Mouse (Mus musculus): ENCODE measurements around the gene Lingo2.

Lingo2 gene

GRCm38 (mm10) chr4:36540664-36541360, 410.7 kb downstream of the Lingo2 start:
- no peak for DNase-seq (ENCODE audit: low read depth)

GRCm38 (mm10) chr4:36533895-36534294, 417.7 kb downstream of the Lingo2 start:
- DNase-seq (ENCODE audit: low read depth), result no peak

GRCm38 (mm10) chr4:36490255-36490654, 461.3 kb downstream of the Lingo2 start:
- peak; percentile 2 for DNase-seq (ENCODE audit: low read depth)

- DNase-seq (ENCODE audit: low read depth), result no peak
Measured at GRCm38 (mm10) chr4:36435211-36435610, 516.3 kb downstream of the Lingo2 start.

GRCm38 (mm10) chr4:36426192-36426591, 525.4 kb downstream of the Lingo2 start:
- no peak for DNase-seq (ENCODE audit: low read depth)

GRCm38 (mm10) chr4:36407350-36407749, 544.2 kb downstream of the Lingo2 start:
- DNase-seq (ENCODE audit: low read depth), result no peak

GRCm38 (mm10) chr4:36368925-36369324, 582.6 kb downstream of the Lingo2 start:
- no peak for DNase-seq (ENCODE audit: low read depth)

GRCm38 (mm10) chr4:36354401-36354800, 597.1 kb downstream of the Lingo2 start:
- DNase-seq (ENCODE audit: low read depth), result no peak

- no peak for DNase-seq (ENCODE audit: low read depth)
Measured at GRCm38 (mm10) chr4:36331741-36332140, 619.8 kb downstream of the Lingo2 start.

- no peak for DNase-seq (ENCODE audit: low read depth)
Measured at GRCm38 (mm10) chr4:36325603-36326002, 625.9 kb downstream of the Lingo2 start.

- no peak for DNase-seq (ENCODE audit: low read depth)
Measured at GRCm38 (mm10) chr4:36313067-36313466, 638.5 kb downstream of the Lingo2 start.

GRCm38 (mm10) chr4:36311431-36311830, 640.1 kb downstream of the Lingo2 start:
- no peak for DNase-seq (ENCODE audit: low read depth)

- DNase-seq (ENCODE audit: low read depth), result no peak
Measured at GRCm38 (mm10) chr4:36305228-36305627, 646.3 kb downstream of the Lingo2 start.

- no peak for DNase-seq (ENCODE audit: low read depth)
Measured at GRCm38 (mm10) chr4:36289701-36290053, 661.9 kb downstream of the Lingo2 start.

GRCm38 (mm10) chr4:36288813-36289700, 662.5 kb downstream of the Lingo2 start:
- DNase-seq (ENCODE audit: low read depth), result no peak

GRCm38 (mm10) chr4:36262436-36263169, 688.9 kb downstream of the Lingo2 start:
- no peak for DNase-seq (ENCODE audit: low read depth)

- DNase-seq (ENCODE audit: low read depth), result no peak
Measured at GRCm38 (mm10) chr4:36186231-36186922, 765.2 kb downstream of the Lingo2 start.

- DNase-seq (ENCODE audit: low read depth), result no peak
Measured at GRCm38 (mm10) chr4:36183643-36184042, 767.9 kb downstream of the Lingo2 start.

GRCm38 (mm10) chr4:36170099-36170498, 781.4 kb downstream of the Lingo2 start:
- no peak for DNase-seq (ENCODE audit: low read depth)

GRCm38 (mm10) chr4:36131341-36131740, 820.2 kb downstream of the Lingo2 start:
- no peak for DNase-seq (ENCODE audit: low read depth)

- no peak for DNase-seq (ENCODE audit: low read depth)
Measured at GRCm38 (mm10) chr4:36095482-36095881, 856.1 kb downstream of the Lingo2 start.

Data from 416B (cell line).